Mouse (Mus musculus) cerebellum, postnatal 25 days (tissue): ENCODE measurements at regions not wholly inside any gene's neighbourhood (a gene's known extent, or its start where the extent isn't known, plus 50 kb on each side); places are given as distances from the start of the nearest gene placed in this dataset.
A peak's percentile ranks its signal among the peaks of the same experiment; 100 is the strongest.

Experiments
- DNase-seq, 2 experiments: peaks; one replicate each; pipeline ENCODE4 v3.0.0; 2021; ENCODE audit warnings: mixed read lengths in 2 of 2

DNA sequence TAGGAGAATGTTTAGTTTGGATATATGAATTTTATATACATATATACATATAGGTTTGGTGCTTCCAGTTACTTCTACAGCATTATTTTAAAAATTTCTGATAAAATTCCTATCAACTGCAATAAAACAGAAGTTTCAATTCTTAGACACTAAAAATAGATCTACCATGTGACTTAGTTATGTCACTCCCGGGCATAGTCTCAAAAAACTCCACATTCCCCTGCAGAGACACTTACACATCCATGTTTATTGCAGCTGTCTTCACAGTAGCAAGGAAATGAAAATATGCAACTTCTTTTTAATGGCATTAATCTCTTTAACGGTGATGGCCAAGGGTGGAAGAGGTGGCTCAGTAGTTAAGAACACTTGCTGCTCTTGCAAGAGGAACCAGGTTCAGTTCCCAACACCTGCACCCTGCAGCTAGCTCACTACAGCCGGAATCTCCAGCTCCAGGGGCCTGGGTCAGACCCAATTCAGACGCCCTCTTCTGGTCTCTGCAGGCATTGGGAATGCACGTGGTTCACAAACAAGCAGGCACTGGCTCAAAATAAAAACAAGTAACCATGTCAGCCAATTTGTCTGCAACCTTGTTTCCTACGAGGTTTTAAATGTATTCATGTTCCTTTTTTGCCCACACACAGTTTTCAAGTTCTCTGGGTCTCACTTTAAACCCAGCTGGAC is 204.4 kb downstream of the Adra2a start:
- DNase-seq: peak in 1 of 2 experiments; percentile 25

DNA sequence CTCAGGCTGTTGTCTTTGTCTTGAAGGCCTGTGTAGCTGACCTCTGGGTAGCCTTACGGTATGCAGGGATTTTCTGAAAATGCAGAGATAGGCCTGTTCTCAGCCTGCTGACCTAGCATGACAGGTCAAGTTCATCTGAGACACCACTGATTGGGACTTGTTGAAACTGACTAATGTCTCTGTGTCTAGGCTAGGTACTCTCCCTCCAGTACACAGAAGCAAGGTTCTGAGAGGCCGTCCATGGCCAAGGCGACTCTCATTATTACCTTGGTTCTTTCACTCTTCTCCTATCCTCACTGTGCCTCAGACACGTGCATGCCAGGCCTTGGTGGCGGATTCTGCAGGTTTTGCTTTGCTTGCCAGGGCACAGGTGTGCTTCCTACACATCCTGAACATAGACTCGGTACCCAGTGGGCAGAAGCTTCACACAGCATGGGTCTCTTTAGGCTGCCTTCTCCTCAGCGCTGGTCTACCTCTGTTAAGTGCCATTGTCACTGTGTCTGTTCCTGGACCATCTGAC is 208.3 kb downstream of the Adra2a start:
- DNase-seq: no peak

DNA sequence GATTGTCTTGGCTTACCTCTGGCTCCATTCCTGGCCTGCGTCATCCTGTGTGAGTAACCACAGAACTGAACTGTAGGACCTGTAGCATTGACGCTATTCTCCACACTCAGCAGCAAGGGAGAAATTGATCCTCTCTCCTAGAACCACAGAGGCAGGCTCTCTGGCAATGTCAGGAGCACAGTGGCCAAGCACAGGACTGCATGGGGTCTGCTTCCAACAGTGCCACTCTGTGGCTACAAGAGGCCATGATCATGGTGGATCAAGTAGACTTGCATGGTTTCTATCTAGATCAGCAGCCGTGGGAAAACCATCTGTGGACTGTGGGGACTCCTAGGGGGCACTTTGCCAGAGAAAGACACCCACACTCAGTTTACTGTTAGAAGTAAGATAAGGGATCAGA is 213.9 kb downstream of the Adra2a start:
- DNase-seq: no peak

DNA sequence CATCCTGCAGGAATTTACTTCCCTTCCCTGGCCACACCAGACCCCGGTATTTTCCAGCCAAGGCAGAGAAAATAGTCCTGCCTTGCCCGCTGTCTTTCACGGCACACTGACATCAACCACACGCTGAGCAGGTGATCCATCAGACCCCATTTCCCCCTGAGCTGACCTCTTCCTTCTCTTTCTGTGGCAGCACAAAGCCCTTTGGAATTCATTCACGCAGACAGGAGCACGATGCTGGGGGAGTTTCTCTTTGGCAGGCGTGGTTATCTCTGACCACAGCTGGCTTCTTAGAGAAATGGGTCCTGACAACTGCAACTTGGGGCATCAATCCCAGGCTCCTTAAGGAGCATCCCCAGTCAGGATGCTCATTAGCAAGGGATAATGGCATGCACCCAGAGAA is 215.2 kb downstream of the Adra2a start:
- no peak for DNase-seq

DNA sequence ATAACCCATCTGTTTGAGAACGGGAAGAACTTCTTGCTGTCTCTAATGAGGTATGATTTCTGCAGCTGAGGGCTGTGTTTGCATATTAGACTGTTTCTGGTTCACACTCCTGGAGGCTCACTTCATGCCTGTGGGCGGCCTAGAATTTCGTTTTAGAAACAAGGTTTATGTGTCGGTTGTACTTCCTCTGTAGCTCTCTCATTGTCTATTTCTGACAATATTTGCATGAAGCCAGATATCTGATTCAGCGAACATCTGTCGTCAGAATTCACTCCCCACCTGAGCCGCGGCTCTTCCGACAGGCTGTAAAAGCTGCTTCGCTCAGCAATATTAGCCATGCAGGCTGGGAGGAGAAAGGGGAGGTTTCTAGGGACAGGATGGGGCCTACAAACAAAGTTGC is 233.4 kb downstream of the Adra2a start:
- no peak for DNase-seq

DNA sequence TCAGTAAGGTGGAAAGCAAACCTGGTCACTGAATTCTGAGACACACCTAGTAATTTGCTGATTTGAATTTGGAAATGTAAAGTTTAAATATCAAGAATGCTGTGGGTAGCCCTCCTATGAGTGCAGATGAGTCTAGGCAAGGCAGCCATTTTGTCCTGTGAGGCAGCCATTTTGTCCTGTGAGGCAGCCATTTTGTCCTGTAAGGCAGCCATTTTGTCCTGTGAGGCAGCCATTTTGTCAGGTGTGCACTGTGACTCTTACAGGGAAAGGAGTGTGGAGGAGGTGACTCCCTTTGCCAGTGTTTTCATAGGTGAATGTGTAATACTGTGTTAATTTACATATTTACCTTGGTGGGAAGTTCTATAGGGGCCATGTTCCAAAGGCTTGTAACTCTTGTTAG is 241.5 kb downstream of the Adra2a start:
- no peak for DNase-seq

DNA sequence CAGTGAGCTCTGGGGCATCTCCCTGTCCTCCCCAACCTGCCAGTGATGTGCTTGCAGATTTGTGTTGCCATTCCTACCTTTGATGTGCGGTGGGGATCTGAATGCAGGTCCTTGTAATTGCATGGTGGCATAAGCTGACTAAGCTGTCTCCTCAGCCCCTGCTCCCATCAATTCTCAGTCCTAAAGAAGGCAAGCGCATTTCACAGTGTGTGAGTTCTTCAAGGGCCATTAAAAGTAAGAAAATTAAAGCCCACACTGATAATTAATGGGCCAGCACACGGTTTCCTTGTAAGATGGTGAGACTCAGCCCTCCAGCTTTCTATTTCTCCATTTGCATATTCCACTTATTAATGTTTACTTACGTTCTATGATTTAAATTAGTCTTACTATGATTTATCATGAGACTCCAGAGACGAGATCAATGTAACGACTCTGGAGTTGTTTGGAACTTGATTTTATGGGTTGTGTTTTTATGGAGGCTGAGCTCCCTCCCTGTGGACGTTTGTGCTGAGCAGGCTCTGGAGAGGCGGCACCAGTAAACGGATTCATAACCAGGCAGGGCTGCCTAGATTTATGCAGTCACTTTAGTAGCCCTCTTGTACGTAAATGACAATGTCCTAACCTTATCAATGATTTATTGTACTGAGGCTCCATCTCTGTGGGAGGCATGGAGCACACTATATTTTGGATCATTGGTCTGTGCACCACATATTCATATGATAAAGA is 253.9 kb downstream of the Adra2a start:
- DNase-seq: no peak

DNA sequence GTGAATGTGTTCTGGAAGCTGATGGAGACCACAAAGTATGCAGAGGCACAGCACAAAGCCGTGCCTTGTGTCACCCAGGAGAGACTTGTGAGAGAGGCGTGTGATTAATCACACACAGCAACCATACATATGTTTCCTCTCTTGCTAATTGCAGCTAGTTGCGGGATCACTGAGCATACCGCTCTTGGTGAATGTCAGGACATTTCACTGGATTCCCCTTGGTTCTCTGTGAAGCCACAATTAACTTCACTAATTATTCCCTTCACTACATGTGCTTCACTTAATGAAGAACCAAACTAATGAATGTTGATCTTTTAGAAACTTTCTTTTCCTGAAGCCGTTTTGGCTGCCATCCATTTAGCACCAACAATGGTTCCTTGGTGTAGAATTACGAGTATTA is 267.3 kb downstream of the Adra2a start:
- DNase-seq: no peak

DNA sequence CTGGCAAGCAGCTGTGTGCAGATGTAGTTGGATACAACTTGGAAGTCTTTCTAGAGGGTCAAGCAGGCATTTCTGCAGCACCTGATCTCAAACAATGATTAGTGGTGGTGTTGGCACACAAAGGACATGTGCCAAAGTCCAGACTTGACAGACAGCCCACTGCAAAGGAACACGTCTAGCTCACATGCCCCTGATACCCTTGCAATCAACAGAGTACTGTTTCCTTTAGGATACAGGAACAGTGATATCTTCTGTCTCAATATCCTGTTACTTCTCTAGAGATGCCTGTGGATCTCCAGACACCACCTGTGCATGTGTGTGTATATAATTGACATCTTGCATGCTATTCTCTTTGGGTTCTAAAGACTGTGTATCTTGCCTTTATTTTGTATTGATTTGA is 267.8 kb downstream of the Adra2a start:
- no peak for DNase-seq

DNA sequence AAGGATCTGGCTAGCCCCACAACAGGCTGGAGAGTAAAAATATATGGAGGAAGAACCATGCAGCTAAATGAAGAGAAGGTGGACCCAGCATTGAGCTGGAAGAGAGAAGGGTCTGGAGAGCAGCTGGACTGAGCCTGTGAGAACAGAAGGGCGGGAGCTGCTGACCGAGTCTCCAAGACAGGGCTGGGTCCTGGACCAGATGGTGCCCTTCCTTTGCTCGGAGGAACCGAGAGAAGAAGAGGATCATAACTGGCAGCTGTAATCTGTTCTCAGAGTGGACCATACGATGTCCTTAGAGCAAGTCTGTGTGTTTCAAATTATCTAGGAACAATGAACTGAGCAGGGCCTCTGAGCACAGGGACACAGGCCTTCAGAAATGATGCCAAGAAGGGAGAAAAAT is 279.3 kb downstream of the Adra2a start:
- no peak for DNase-seq

DNA sequence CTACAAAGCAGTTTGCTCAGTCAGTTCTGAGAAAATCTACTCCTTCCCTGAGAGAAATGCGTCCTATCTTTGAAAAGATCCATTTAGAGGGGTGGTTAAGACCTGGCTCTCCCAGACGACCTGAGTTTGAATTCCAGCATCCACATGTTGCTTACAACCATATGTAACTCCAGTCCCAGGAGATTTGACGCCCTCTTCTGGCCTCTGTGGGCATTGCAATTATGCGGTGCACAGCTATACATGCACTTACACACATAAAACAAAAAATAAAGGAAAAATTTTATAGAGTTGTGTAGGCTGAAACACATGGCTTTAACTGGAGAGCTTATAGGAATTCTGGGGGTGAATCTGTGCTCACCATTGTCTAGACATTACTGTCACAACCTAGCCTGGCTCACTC is 281.0 kb downstream of the Adra2a start:
- DNase-seq: no peak

DNA sequence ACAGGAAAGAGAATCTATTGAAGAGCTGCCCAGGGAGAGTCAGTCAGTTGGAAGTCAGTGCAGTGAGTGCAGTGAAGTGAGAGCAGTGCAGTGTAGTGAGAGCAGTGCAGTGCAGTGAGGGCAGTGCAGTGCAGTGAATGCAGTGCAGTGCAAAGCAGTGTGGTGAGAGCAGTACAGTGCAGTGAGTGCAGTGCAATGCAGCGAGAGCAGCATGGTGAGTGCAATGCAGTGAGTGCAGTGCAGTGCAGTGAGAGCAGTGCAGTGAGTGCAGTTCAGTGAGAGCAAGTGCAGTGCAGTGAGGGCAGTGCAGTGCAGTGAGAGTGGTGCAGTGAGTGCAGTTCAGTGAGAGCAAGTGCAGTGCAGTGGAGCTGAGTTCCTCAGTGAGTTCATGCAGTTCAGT is 288.2 kb downstream of the Adra2a start:
- DNase-seq: no peak

DNA sequence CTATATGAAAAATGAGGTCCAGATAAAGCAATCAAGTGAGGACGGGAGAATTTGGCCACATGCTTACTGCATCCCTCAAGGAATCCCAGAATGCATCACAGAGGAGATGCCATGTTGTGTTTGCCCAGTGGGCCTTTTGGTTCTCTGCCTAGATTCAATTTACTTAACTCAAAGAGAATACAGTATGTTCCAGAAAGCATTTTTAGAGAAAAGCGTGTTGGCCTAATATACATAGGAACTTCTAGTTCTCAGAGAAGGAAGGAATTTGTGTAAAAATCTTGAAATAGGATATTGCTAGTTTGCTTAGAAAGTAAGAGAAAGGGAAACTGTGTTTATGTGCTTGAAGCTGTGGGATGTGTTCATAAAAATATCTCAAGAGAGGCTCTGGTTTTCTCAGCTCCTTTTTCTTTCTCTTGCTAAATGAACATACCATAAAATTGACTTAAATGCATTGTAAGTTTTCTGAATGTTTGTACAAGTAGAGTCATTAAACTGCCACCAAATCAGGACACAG is 296.9 kb downstream of the Adra2a start:
- DNase-seq: no peak

DNA sequence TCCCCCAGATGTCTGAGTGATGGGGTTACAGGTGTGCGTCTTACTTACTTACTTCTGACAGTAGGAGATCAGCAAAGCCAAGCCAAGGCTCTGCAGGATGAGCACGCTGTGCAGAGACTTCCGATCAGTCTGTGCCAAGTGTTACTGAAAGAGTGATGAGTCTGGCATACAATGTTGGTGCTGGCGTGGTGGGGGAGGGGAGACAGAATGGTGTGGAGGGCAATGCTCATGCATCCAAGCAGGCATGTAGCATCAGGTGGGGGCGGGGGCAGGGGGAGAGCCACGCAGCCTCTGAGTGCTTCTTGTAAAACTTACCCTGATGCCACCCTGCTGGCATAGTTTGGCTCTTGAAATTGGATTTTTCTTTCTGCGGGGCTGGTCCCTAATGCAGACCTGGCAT is 315.8 kb downstream of the Adra2a start:
- peak in 1 of 2 experiments; percentile 7 for DNase-seq

DNA sequence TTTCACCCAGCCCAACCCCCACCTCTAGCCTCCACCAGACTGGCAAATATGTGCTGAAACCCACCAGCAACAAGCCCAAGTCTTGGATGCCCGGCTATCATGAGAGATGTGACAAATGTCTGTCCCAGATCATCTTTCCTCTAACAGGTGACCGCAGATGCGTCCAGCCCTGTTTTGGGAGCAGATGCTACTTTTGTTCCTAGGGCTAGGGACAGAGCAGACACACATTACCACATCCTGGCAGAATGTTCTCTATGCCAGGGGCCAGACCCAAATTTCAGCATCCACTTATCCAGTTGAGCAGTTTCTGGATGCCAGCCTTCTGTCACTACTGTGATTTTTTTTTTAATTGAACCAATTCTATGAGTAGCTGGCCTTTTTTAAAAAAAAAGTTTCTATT is 316.7 kb downstream of the Adra2a start:
- DNase-seq: peak in 1 of 2 experiments; percentile 2

DNA sequence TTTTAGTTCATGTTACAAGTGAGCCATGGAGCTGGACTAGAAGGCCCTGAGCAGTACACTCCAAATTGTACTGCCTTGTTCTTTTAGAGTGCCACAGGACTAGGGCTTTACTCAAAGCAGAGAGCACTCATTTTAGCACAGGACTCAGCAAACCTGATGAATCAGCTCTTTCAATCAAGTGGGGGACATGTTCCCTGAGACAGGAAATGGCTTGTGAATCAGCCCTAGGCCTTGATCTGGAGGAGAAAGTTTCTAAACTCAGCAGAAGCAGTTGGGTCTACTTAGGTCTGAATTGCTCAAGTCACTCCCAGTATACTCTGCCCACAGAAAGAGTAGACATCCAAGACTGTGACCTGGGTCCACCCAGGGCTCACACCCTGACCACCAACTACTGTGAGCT is 341.1 kb downstream of the Adra2a start:
- DNase-seq: no peak

DNA sequence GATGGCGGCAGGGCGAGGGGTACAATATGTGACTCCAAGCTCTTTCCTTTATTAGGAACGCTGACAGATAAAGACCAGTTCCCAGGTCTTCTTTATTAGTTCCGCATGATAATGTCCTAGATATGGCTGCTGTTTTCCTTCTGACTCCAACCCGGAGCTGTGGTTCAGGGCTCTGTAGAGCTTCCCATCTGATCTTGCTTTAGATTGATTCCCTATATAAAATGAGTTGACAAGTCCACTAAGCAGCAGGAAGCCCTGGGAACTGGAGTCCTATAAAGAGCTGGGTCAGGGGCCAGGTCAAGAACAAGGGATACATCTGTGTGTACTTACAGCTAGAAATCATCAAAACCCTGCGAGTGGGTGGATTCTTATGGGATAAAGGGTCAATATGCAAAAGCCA is 347.5 kb downstream of the Adra2a start:
- DNase-seq: no peak

DNA sequence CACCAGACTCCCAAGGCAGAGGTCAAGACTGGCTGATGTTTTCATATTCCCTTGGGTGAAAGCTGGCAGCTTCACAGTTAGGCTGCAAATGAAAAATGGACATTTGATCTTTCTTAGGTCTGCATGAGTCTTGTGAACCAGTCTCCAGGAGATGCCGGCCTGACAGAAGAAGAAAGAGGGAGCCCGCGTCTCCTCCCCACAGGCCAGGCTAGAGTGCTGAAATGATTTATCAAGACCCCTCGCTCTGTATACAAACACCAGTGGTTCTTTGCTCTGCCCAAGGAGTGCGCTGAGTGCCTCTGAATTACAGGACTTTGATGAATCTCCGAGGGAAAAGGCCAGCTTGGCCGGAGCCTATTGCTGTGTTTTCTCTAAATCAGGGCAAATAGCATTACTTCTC is 355.7 kb downstream of the Adra2a start:
- no peak for DNase-seq

DNA sequence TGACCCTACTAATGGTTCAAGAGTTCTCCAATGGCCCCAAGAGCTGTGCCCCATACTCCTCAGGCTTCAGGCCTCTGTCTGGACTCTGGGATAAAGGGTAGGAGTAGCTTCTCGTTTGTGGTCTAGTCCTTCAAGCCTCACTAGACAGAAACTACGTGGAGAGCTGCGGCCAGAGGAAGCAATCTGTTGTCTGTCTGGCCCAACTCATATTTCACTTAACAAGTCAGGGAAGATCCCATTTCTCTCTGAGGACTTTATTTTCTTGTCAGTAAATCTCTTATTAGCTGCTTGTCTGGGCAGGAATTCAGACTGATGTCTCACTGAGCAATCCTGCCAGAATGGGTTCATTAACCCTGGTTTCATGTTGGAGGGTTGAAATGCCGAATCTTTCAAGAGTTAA is 364.0 kb downstream of the Adra2a start:
- no peak for DNase-seq

DNA sequence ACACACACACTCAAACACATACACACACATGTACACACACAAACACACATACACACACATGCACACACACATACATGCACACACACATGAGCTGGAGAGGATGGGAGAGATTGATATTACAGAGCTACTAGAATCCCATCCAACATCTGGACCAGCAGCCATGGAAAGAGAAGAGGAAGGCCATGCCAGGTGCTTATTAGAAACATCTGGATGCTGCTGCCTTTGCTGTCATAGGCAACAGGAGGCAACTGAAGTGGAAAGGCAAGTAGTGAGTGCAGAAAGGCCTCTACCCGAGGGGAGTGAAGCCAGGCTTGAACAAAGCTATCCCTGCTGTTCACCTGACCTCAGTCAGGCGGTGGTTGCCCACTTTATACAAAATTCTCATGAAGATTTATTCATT is 385.1 kb downstream of the Adra2a start:
- no peak for DNase-seq

DNA sequence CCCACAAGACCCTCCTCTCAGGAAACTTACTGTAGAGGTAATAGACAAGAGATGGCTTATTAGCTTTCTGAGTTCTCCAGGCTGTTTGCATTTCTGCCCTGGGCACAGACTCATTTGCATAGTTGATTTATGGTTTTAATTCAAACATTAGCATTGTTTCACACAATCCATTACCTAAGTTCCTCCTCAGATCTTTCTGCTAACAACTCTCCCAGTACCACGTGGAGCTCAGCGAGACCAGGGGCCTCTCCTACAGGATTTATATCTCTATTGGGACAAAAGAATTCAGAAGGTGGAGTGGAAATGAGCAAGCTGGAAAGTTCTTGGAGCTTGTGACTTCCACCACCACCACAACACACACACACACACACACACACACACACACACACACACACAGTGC is 396.8 kb downstream of the Adra2a start:
- no peak for DNase-seq

DNA sequence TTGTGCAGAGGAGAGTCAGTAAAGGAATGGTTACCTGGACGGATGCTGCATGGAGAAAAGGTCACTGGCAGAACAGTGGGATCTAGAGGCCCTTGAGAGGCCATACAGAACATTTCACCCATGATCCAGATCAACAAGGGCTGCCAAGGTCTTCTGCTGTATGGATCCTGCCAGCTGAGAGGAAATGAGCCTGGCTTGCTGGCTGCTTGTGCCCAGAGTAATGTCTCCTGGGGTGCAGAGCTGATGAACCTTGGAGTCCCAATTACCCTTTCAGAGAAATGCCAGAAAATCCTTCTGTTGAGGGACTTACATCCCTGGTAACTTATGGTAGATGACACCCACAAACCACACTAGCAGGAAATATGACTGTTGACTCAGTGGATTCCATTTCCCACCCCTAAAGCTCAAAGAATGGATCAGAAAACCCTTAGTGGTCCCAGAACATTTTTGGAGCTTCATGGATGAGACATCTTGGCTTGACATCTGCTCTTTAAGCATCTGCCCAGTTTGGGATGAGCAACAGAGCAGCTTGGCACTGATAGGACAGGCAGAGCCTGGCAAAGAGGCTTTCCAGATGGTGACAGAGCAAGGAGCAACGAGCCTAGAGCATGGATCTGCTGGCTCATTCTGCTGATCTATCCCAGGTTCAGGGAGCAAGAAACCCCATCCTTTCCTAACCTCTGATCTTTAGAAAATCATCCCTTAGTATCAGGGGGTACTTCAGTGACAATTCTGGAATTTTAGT is 416.6 kb downstream of the Adra2a start:
- no peak for DNase-seq

DNA sequence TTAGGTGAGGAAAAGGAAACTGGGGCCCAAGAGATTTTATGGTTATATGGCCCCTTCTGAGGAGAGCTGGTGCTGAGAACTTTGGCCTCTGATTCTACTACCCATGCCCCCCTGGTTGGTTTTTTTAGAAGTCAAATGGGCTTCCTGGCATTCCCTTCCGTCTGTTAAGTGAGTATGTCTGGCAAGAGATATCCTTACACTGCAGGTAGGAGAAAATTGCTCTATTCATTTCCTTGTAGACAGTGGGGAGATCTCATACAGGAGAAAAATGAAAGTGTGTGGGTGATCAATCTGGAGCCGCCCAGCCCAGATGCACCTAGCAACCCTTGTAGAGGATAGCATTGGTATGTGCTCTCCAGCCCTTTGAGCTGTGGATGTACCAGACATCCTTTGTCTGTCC is 418.5 kb downstream of the Adra2a start:
- no peak for DNase-seq

DNA sequence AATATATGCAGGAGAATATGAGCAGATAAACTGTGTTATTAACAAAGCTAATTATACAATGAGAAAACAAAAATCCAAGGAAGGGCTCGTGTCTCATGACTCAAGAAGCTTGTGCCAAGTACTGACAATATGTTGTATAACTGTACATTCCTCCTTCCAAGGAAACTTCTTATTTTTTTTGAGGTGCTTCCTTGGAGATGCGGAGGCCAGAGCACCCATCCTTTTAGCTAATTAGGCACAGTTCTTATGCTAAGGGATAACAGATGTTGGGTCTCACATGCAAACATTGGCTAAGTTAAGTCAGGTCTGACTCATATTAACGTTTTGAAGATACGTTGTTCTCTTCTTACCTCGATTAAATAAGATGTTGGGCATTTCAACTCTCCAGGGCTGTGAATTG is 426.1 kb downstream of the Adra2a start:
- no peak for DNase-seq
